Mouse (Mus musculus) lung, adult 2 months (tissue): ENCODE measurements around the gene Usp18.

Source experiments
- CTCF ChIP-seq: fragments of 200-500 bp; IDR thresholded peaks from 2 replicates; pipeline ENCODE4 v1.5.1; 2011; ENCODE audit warnings: mild to moderate bottlenecking, low read length, control low read depth; ENCODE audit not compliant: insufficient read depth
- POLR2A ChIP-seq: fragments of 200-500 bp; IDR thresholded peaks from 2 replicates; pipeline ENCODE4 v1.6.1; 2011; ENCODE audit warnings: low read depth, mild to moderate bottlenecking, control low read depth, low read length, borderline replicate concordance; ENCODE audit errors: extremely low read depth

- TF ChIP-seq CTCF (no peak), POLR2A (no peak)
Observed at GRCm38 (mm10) chr6:121200458-121200857, 45.2 kb upstream of the Usp18 start.
